Mouse (Mus musculus) embryonic facial prominence, embryonic 11.5 days (tissue): ENCODE results near the gene 6030458C11Rik. TPM values are rescaled to one million over a fixed set of nuclear protein-coding genes. Genes with fewer than 3 reads are reported as not detected.
A peak's percentile ranks its signal among the peaks of the same experiment; 100 is the strongest.

ENCODE experiments used
- ATAC-seq: fragments of 200-750 bp; cut with Nextera tagmentation; replicated peaks from 2 replicates; pipeline ENCODE4 v1.8.0; 2017; ENCODE audit warnings: low read depth; ENCODE audit not compliant: insufficient number of reproducible peaks, low FRiP score, low TSS enrichment
- DNase-seq: peaks from one replicate; pipeline ENCODE4 v3.0.0-alpha.2; 2015; ENCODE audit warnings: low spot score
- H3K27ac ChIP-seq: fragments of 300-500 bp; sonication (generic); replicated peaks from 2 replicates; pipeline ENCODE4 v1.5.1; 2014; ENCODE audit warnings: mild to moderate bottlenecking, low read depth, low read length, control low read depth
- H3K27me3 ChIP-seq: fragments of 300-500 bp; sonication (generic); 2 replicates; pipeline ENCODE4 v1.6.1; 2014; ENCODE audit warnings: mild to moderate bottlenecking, low read length, moderate library complexity, mixed read lengths; ENCODE audit not compliant: control insufficient read depth, insufficient read depth
- H3K36me3 ChIP-seq: fragments of 300-500 bp; sonication (generic); replicated peaks from 2 replicates; pipeline ENCODE4 v1.6.1; 2014; ENCODE audit warnings: low read depth, mild to moderate bottlenecking, low read length, moderate library complexity, mixed read lengths; ENCODE audit not compliant: control insufficient read depth, insufficient read depth
- H3K4me1 ChIP-seq: fragments of 300-500 bp; sonication (generic); 2 replicates; pipeline ENCODE4 v1.6.1; 2014; ENCODE audit warnings: low read length, mixed read lengths; ENCODE audit not compliant: control insufficient read depth, insufficient read depth
- H3K4me2 ChIP-seq: fragments of 300-500 bp; sonication (generic); 2 replicates; pipeline ENCODE4 v1.6.1; 2014; ENCODE audit warnings: low read depth, mild to moderate bottlenecking, control low read depth, low read length, moderate library complexity
- H3K4me3 ChIP-seq: fragments of 300-500 bp; sonication (generic); 2 replicates; pipeline ENCODE4 v1.5.1; 2014; ENCODE audit warnings: low read depth, low read length, control low read depth
- H3K9ac ChIP-seq: fragments of 300-500 bp; sonication (generic); replicated peaks from 2 replicates; pipeline ENCODE4 v1.6.1; 2014; ENCODE audit warnings: mild to moderate bottlenecking, control low read depth, low read length
- H3K9me3 ChIP-seq: fragments of 300-500 bp; sonication (generic); replicated peaks from 2 replicates; pipeline ENCODE4 v1.6.1; 2016; ENCODE audit warnings: mild to moderate bottlenecking, low read length, inconsistent platforms, mixed read lengths; ENCODE audit not compliant: control insufficient read depth
- WGBS: fragments of 180-500 bp; shearing (Covaris S2); extraction: QIAGEN DNeasy Blood & Tissue Kit; methylation state at CpG from one replicate; pipeline ENCODE4 v1.1.7; 2014; 5-methylcytosine and 5-hydroxymethylcytosine counted together
- polyA plus RNA-seq: library from polyadenylated mRNA; unstranded; fragments of >200 nt; fragmentation: Nextera tagmentation; extraction: Ambion mirVana; gene quantifications from 2 replicates; pipeline ENCODE4 v1.2.1, GENCODE M21; 2014

The 6030458C11Rik gene
- polyA plus RNA-seq, 1 experiment from 2014 or later = 22.2 TPM

- Histone ChIP-seq H3K36me3 (peaks cover 10% of the 10 kb centered on the region), H3K9me3 (no peaks in the 10 kb centered on the region)
- 97% methylated on average over 4 of the region's 4 CpGs for WGBS
Measured at GRCm38 (mm10) chr15:12832599-12832998, 8.2 kb upstream of the 6030458C11Rik start.

GRCm38 (mm10) chr15:12829878-12830277, 5.4 kb upstream of the 6030458C11Rik start:
- no peaks in the 10 kb centered on the region for H3K9me3 ChIP-seq
- H3K27ac ChIP-seq = no peak overlapping the region
- H3K4me1 ChIP-seq = no peaks in the 10 kb centered on the region
- H3K4me3 ChIP-seq = no peak overlapping the region
- DNase-seq (no peak), ATAC-seq (no peak)
- no peak overlapping the region for H3K9ac ChIP-seq
- 95% methylated on average over 3 of the region's 3 CpGs for WGBS
- peaks cover 7% of the 10 kb centered on the region for H3K36me3 ChIP-seq
- H3K4me2 ChIP-seq = no peak overlapping the region
- H3K27me3 ChIP-seq = no peaks in the 10 kb centered on the region

More at GRCm38 (mm10) chr15:12832599-12832998, 8.2 kb upstream of the 6030458C11Rik start:
- Histone ChIP-seq H3K4me3 (no peak overlapping the region), H3K4me1 (no peaks in the 10 kb centered on the region), H3K27ac (no peak overlapping the region), H3K4me2 (no peak overlapping the region), H3K27me3 (no peaks in the 10 kb centered on the region), H3K9ac (no peak overlapping the region)
- DNase-seq = no peak
- ATAC-seq = no peak

- Histone ChIP-seq H3K36me3 (peaks cover 7% of the 10 kb centered on the region), H3K27me3 (no peaks in the 10 kb centered on the region), H3K4me3 (peak overlapping the region; percentile 78), H3K4me2 (peak overlapping the region; percentile 61), H3K9ac (peak overlapping the region; percentile 79), H3K4me1 (no peaks in the 10 kb centered on the region; the same call in 1 of the 2 replicates), H3K27ac (no peak overlapping the region), H3K9me3 (no peaks in the 10 kb centered on the region)
- DNase-seq = no peak
- 60% methylated on average over 12 of the region's 12 CpGs for WGBS
- no peak for ATAC-seq
Measured at GRCm38 (mm10) chr15:12825408-12825807, 959 bp upstream of the 6030458C11Rik start.

- WGBS = under 1% methylated on average over 31 of the region's 31 CpGs
- no peaks in the 10 kb centered on the region; the same call in 1 of the 2 replicates for H3K4me1 ChIP-seq
- H3K4me3 ChIP-seq = peak overlapping the region; percentile 78
- ATAC-seq = no peak; the same call in 1 of the 2 replicates
- H3K4me2 ChIP-seq = peak overlapping the region; percentile 61
- no peaks in the 10 kb centered on the region for H3K27me3 ChIP-seq
- H3K9me3 ChIP-seq = no peaks in the 10 kb centered on the region
- peak overlapping the region; percentile 52; the same call in 1 of the 2 replicates for H3K27ac ChIP-seq
- peak overlapping the region; percentile 79 for H3K9ac ChIP-seq
- DNase-seq = peak; percentile 51
- H3K36me3 ChIP-seq = peaks cover 7% of the 10 kb centered on the region
Measured at GRCm38 (mm10) chr15:12824965-12825364, 516 bp upstream of the 6030458C11Rik start.

GRCm38 (mm10) chr15:12823455-12824119, 862 bp downstream of the 6030458C11Rik start:
- Histone ChIP-seq H3K27ac (no peak overlapping the region), H3K36me3 (peaks cover 5% of the 10 kb centered on the region; the same call in 1 of the 2 replicates)

GRCm38 (mm10) chr15:12822416-12823395, 1.7 kb downstream of the 6030458C11Rik start:
- Histone ChIP-seq H3K36me3 (peaks cover 10% of the 10 kb centered on the region; the same call in 1 of the 2 replicates), H3K27ac (no peak overlapping the region), H3K9ac (no peak overlapping the region), H3K4me1 (no peaks in the 10 kb centered on the region; the same call in 1 of the 2 replicates), H3K9me3 (no peaks in the 10 kb centered on the region), H3K27me3 (no peaks in the 10 kb centered on the region), H3K4me3 (no peak overlapping the region), H3K4me2 (no peak overlapping the region)
- no peak for ATAC-seq
- no peak for DNase-seq
- WGBS = 68% methylated on average over 9 of the region's 9 CpGs

More at GRCm38 (mm10) chr15:12823455-12824119, 862 bp downstream of the 6030458C11Rik start:
- Histone ChIP-seq H3K27me3 (no peaks in the 10 kb centered on the region), H3K4me3 (peak overlapping the region; percentile 78), H3K9ac (peak overlapping the region; percentile 88), H3K4me2 (peak overlapping the region; percentile 54), H3K9me3 (no peaks in the 10 kb centered on the region), H3K4me1 (no peaks in the 10 kb centered on the region; the same call in 1 of the 2 replicates)
- 95% methylated on average over 2 of the region's 2 CpGs for WGBS
- DNase-seq = no peak
- no peak for ATAC-seq

- Histone ChIP-seq H3K9me3 (no peaks in the 10 kb centered on the region), H3K4me2 (no peak overlapping the region), H3K4me3 (no peak overlapping the region), H3K27me3 (no peaks in the 10 kb centered on the region), H3K27ac (no peak overlapping the region), H3K36me3 (peaks cover 24% of the 10 kb centered on the region), H3K9ac (no peak overlapping the region), H3K4me1 (no peaks in the 10 kb centered on the region)
- DNase-seq (no peak), ATAC-seq (no peak)
- WGBS = 96% methylated on average over 8 of the region's 8 CpGs
Measured at GRCm38 (mm10) chr15:12817592-12817991, 6.9 kb downstream of the 6030458C11Rik start.
